Mouse (Mus musculus) CH12.LX (cell line): ENCODE measurements at regions not wholly inside any gene's neighbourhood (a gene's known extent, or its start where the extent isn't known, plus 50 kb on each side); places are given as distances from the start of the nearest gene placed in this dataset.

ENCODE experiments used
- DNase-seq: peaks from one replicate; pipeline ENCODE4 v3.0.0-alpha.2; 2013; ENCODE audit errors: extremely low read depth
- H3K27ac ChIP-seq: 2 replicates; pipeline ENCODE4 v1.5.1; 2012; ENCODE audit warnings: low read depth, mild to moderate bottlenecking, control low read depth, moderate library complexity; ENCODE audit not compliant: insufficient read depth
- H3K27me3 ChIP-seq: replicated peaks from 2 replicates; pipeline ENCODE3; 2012; ENCODE audit warnings: inconsistent platforms
- H3K36me3 ChIP-seq, 2 experiments: replicated peaks in 1 of 2; 2 replicates each; pipeline versions ENCODE3 to v1.6.1; 2012; ENCODE audit warnings: inconsistent platforms in 1 of 2, low read length in 1 of 2, mild to moderate bottlenecking in 1 of 2, mixed read lengths in 1 of 2, moderate library complexity in 1 of 2; ENCODE audit not compliant: control insufficient read depth in 1 of 2, insufficient read depth in 1 of 2
- H3K4me1 ChIP-seq, 2 experiments: 2 replicates each; pipeline ENCODE4 v1.6.1; 2012; ENCODE audit warnings: inconsistent platforms in 1 of 2, moderate library complexity in 1 of 2; ENCODE audit not compliant: insufficient read depth in 2 of 2, control insufficient read depth in 1 of 2
- H3K4me2 ChIP-seq: 2 replicates; pipeline ENCODE4 v1.6.1; 2012; ENCODE audit warnings: low read depth, mild to moderate bottlenecking, control low read depth; ENCODE audit not compliant: poor library complexity, insufficient read depth, severe bottlenecking
- H3K4me3 ChIP-seq, 3 experiments: fragments of 150-350 bp in 1 of 3; sonication (generic) in 1 of 3; replicated peaks in 1 of 3; 2 replicates each; pipeline versions ENCODE3 to v1.5.1; 2011 to 2012; ENCODE audit warnings: low read depth in 2 of 3, low read length in 2 of 3, mild to moderate bottlenecking in 2 of 3, moderate library complexity in 2 of 3, control low read depth in 1 of 3, improper control_type of control experiment in 1 of 3, inconsistent platforms in 1 of 3, mixed read lengths in 1 of 3; ENCODE audit not compliant: poor library complexity in 1 of 3
- H3K79me2 ChIP-seq: replicated peaks from 2 replicates; pipeline ENCODE4 v1.6.1; 2012; ENCODE audit warnings: mild to moderate bottlenecking, moderate library complexity; ENCODE audit not compliant: control insufficient read depth, poor library complexity, insufficient read depth, severe bottlenecking; ENCODE audit errors: extremely low read depth
- H3K9ac ChIP-seq: 2 replicates; pipeline ENCODE4 v1.6.1; 2012; ENCODE audit warnings: low read depth, mild to moderate bottlenecking, control low read depth, moderate library complexity; ENCODE audit not compliant: insufficient read depth
- H3K9me3 ChIP-seq: replicated peaks from 2 replicates; pipeline ENCODE3; 2012; ENCODE audit warnings: low read length, inconsistent platforms, mixed read lengths
- BHLHE40 ChIP-seq: IDR thresholded peaks from 2 replicates; pipeline ENCODE4 v1.6.1; 2011; ENCODE audit warnings: mild to moderate bottlenecking, low read depth, low read length, improper control_type of control experiment
- CHD1 ChIP-seq: IDR thresholded peaks from 2 replicates; pipeline ENCODE4 v1.6.1; 2012; ENCODE audit warnings: low read depth, low read length, improper control_type of control experiment, inconsistent platforms
- CHD2 ChIP-seq: IDR thresholded peaks from 2 replicates; pipeline ENCODE4 v1.6.1; 2011; ENCODE audit warnings: low read length, improper control_type of control experiment
- CTCF ChIP-seq, 2 experiments: IDR thresholded peaks in 1 of 2; conservative IDR thresholded peaks in 1 of 2; 2 replicates each; pipeline ENCODE4 v1.5.1; 2011 to 2012; ENCODE audit warnings: low read depth in 2 of 2, low read length in 2 of 2, improper control_type of control experiment in 1 of 2, inconsistent platforms in 1 of 2, mild to moderate bottlenecking in 1 of 2, moderate library complexity in 1 of 2
- EP300 ChIP-seq: IDR thresholded peaks from 2 replicates; pipeline ENCODE4 v1.6.1; 2011; ENCODE audit warnings: low read length, improper control_type of control experiment
- ETS1 ChIP-seq: conservative IDR thresholded peaks from 2 replicates; pipeline ENCODE4 v1.6.1; 2012; ENCODE audit warnings: low read depth, mild to moderate bottlenecking, inconsistent platforms, low read length, improper control_type of control experiment, moderate library complexity
- HCFC1 ChIP-seq: IDR thresholded peaks from 2 replicates; pipeline ENCODE4 v1.6.1; 2012; ENCODE audit warnings: low read depth, mild to moderate bottlenecking, inconsistent platforms, low read length, improper control_type of control experiment
- IRF4 ChIP-seq: IDR thresholded peaks from 2 replicates; pipeline ENCODE4 v1.6.1; 2014; ENCODE audit warnings: low read depth, mild to moderate bottlenecking, inconsistent platforms, low read length, improper control_type of control experiment
- JUN ChIP-seq: IDR thresholded peaks from 2 replicates; pipeline ENCODE4 v1.6.1; 2011; ENCODE audit warnings: low read depth, mild to moderate bottlenecking, low read length, improper control_type of control experiment, moderate library complexity; ENCODE audit not compliant: insufficient read depth
- JUND ChIP-seq: conservative IDR thresholded peaks from 2 replicates; pipeline ENCODE4 v1.6.1; 2011; ENCODE audit warnings: low read depth, low read length, improper control_type of control experiment
- MAFK ChIP-seq: IDR thresholded peaks from 2 replicates; pipeline ENCODE4 v1.6.1; 2011; ENCODE audit warnings: low read length, improper control_type of control experiment; ENCODE audit not compliant: insufficient replicate concordance
- MEF2A ChIP-seq: IDR thresholded peaks from 2 replicates; pipeline ENCODE4 v1.6.1; 2014; ENCODE audit warnings: low read depth, mild to moderate bottlenecking, inconsistent platforms, low read length, improper control_type of control experiment, borderline replicate concordance
- MYC ChIP-seq: IDR thresholded peaks from 2 replicates; pipeline ENCODE4 v1.6.1; 2011; ENCODE audit warnings: low read depth, mild to moderate bottlenecking, improper control_type of control experiment, low read length
- NELFE ChIP-seq: IDR thresholded peaks from 2 replicates; pipeline ENCODE4 v1.6.1; 2011; ENCODE audit warnings: low read depth, low read length, improper control_type of control experiment
- POLR2AphosphoS2 ChIP-seq: IDR thresholded peaks from 2 replicates; pipeline ENCODE4 v1.6.1; 2011; ENCODE audit warnings: low read depth, low read length, improper control_type of control experiment
- RAD21 ChIP-seq: IDR thresholded peaks from 2 replicates; pipeline ENCODE4 v1.6.1; 2011; ENCODE audit warnings: low read depth, mild to moderate bottlenecking, low read length, improper control_type of control experiment, moderate library complexity
- RCOR1 ChIP-seq: conservative IDR thresholded peaks from 2 replicates; pipeline ENCODE4 v1.6.1; 2012; ENCODE audit warnings: low read depth, mild to moderate bottlenecking, inconsistent platforms, low read length, improper control_type of control experiment
- SMC3 ChIP-seq: IDR thresholded peaks from 2 replicates; pipeline ENCODE4 v1.6.1; 2011; ENCODE audit warnings: low read depth, low read length, improper control_type of control experiment
- TBP ChIP-seq: conservative IDR thresholded peaks from 2 replicates; pipeline ENCODE4 v1.6.1; 2011; ENCODE audit warnings: low read depth, low read length, improper control_type of control experiment
- TCF12 ChIP-seq: IDR thresholded peaks from 2 replicates; pipeline ENCODE4 v1.6.1; 2014; ENCODE audit warnings: low read depth, mild to moderate bottlenecking, inconsistent platforms, low read length, improper control_type of control experiment
- UBTF ChIP-seq: IDR thresholded peaks from 2 replicates; pipeline ENCODE4 v1.6.1; 2012; ENCODE audit warnings: low read depth, mild to moderate bottlenecking, inconsistent platforms, low read length, improper control_type of control experiment, moderate library complexity
- USF1 ChIP-seq: IDR thresholded peaks from 2 replicates; pipeline ENCODE4 v1.6.1; 2014; ENCODE audit warnings: low read depth, mild to moderate bottlenecking, inconsistent platforms, low read length, improper control_type of control experiment
- USF2 ChIP-seq: conservative IDR thresholded peaks from 2 replicates; pipeline ENCODE4 v1.6.1; 2011; ENCODE audit warnings: low read depth, low read length, improper control_type of control experiment
- ZMIZ1 ChIP-seq: IDR thresholded peaks from 2 replicates; pipeline ENCODE4 v1.6.1; 2012; ENCODE audit warnings: low read depth, mild to moderate bottlenecking, inconsistent platforms, low read length, improper control_type of control experiment
- ZNF384 ChIP-seq: IDR thresholded peaks from 2 replicates; pipeline ENCODE4 v1.6.1; 2012; ENCODE audit warnings: low read depth, low read length, improper control_type of control experiment, inconsistent platforms
- dilution Hi-C: fragments of 300-500 bp; cut with MboI; formaldehyde crosslinking; loops from 2 replicates; pipeline ENCODE4 v1.14.3; 2020; ENCODE audit warnings: low sequenced_read_pairs; ENCODE audit not compliant: extremely low pct_unique_long_range_greater_than_20kb, extremely low pct_ligation_motif_present
- in situ Hi-C: fragments of 300-500 bp; cut with MboI; formaldehyde crosslinking; loops from 3 replicates; pipeline ENCODE4 v1.14.3; 2019; ENCODE audit warnings: low sequenced_read_pairs, low pct_ligation_motif_present, low pct_unique_long_range_greater_than_20kb, mixed read lengths

DNA sequence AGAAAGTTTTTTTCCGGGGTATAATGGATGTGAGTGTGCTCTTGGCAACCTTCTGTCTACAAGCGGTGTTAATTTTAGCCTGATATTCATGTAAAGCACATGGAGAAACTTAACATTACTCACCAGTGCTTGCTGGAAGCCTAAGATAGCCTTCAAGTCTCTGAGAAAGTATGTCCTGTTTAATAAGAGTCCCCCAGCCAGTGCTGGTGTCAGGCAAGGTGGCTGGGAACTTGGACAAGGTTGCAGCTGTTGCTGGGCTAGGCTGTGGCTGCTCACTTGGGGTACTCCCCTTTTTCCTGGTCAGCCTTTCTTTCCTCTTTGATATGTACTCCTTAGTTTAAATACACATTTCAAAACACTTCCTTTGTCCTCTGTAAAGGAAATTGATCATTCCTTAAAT lies 194.9 kb upstream of the Cited2 start:
- Histone ChIP-seq H3K79me2 (0 out of 2 replicates have a peak, but pooled peaks cover 3% of the 10 kb centered on the region), H3K27ac (no peak overlapping the region), H3K4me2 (no peak overlapping the region), H3K4me3 (no peak overlapping the region), H3K9ac (no peak overlapping the region), H3K36me3 (no peaks in the 10 kb centered on the region), H3K9me3 (no peaks in the 10 kb centered on the region), H3K27me3 (no peaks in the 10 kb centered on the region), H3K4me1 (peaks cover 2 to 9% of the 10 kb centered on the region in 2 experiments; a peak in 2 of 4 replicates)
- dilution Hi-C loops (no loop called here), in situ Hi-C loops (no loop called here)
- no peak for DNase-seq
- TF ChIP-seq JUN (no peak), MEF2A (no peak), RAD21 (no peak), ZMIZ1 (no peak), ETS1 (no peak), IRF4 (no peak), POLR2AphosphoS2 (no peak), CHD1 (no peak), USF2 (no peak), TBP (no peak), SMC3 (no peak), HCFC1 (no peak), MYC (no peak), RCOR1 (no peak), EP300 (no peak), TCF12 (no peak), BHLHE40 (no peak), CTCF (conservative IDR thresholded peaks at IDR 0.05 in 1 of 2, IDR thresholded peaks at IDR 0.05 in 1 of 2; ENCODE audit: low read depth in 2 of 2, low read length in 2 of 2) (no peak), MAFK (no peak), USF1 (no peak)

DNA sequence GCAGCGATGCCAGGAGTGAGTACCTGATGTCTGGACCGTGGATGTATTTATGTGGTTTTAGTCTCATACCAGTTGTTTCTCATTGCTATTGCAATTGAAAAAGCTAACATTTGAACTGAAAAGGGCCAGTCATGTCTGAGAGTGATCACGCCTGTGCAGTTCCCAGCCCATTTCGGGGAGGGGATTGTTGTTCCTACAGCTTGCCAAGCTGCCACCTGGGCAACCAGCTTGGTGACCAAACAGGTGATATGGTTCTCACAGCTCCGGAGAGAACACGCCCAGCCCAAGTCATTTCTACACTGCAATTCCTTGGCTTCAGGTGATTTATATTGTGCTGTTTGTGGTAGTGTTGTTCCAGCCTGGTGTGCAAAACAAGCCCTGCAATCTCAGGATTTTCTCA lies 194.2 kb upstream of the Cited2 start:
- Histone ChIP-seq H3K4me3 (no peak overlapping the region), H3K4me1 (peaks cover 0 to 5% of the 10 kb centered on the region in 2 experiments; a peak in 2 of 4 replicates), H3K79me2 (0 out of 2 replicates have a peak, but pooled peaks cover 3% of the 10 kb centered on the region), H3K4me2 (no peak overlapping the region), H3K27me3 (no peaks in the 10 kb centered on the region), H3K9me3 (no peaks in the 10 kb centered on the region), H3K27ac (no peak overlapping the region), H3K9ac (no peak overlapping the region), H3K36me3 (no peaks in the 10 kb centered on the region)
- no peak for TF ChIP-seq CHD1
- TF ChIP-seq RCOR1 = no peak
- no peak for TF ChIP-seq CHD2
- TF ChIP-seq SMC3 = no peak
- TF ChIP-seq NELFE = no peak
- TF ChIP-seq USF2 = no peak
- TF ChIP-seq POLR2AphosphoS2 = no peak
- TF ChIP-seq JUND = no peak
- no peak for TF ChIP-seq UBTF
- no peak for TF ChIP-seq MAFK
- no peak for TF ChIP-seq USF1
- no peak for TF ChIP-seq ZNF384
- in situ Hi-C loops = no loop called here
- dilution Hi-C loops = no loop called here
- no peak for DNase-seq
